In genomic region chr11:101626995-101627856, GRCm38 (mm10) we compare ENCODE assay signal across 8 mouse cellular contexts. TPM values are rescaled to one million over a fixed set of nuclear protein-coding genes. Genes with fewer than 3 reads are reported as not detected.
A peak's percentile ranks its signal among the peaks of the same experiment; 100 is the strongest.
DNase-seq lines count a peak whose midpoint lies in the region; ATAC-seq and TF ChIP-seq lines count a peak whose summit lies in the region.

TSS of gene Rdm1 (plus strand) at chr11:101627195.

- peak within 1 kb of the TSS; percentile 83 for H3K9ac ChIP-seq in embryonic facial prominence, embryonic 13.5 days
- peak within 1 kb of the TSS; percentile 72 for H3K9ac ChIP-seq in limb, embryonic 14.5 days (ENCODE audit: low read depth, low read length, severe bottlenecking)
- peak within 1 kb of the TSS; percentile 60 for H3K9ac ChIP-seq in midbrain, postnatal 0 days (replicated peaks; ENCODE audit: low read length, poor library complexity, severe bottlenecking)

- H3K4me3 ChIP-seq in embryonic facial prominence, embryonic 13.5 days, result peak within 1 kb of the TSS; percentile 55
- H3K4me3 ChIP-seq in kidney, adult 2 months (ENCODE audit: insufficient read depth, low read depth, low read length), result peak within 1 kb of the TSS; percentile 64
- H3K4me3 ChIP-seq in limb, embryonic 14.5 days (replicated peaks; ENCODE audit: low read length), result peak within 1 kb of the TSS; percentile 56
- H3K4me3 ChIP-seq in midbrain, postnatal 0 days (ENCODE audit: low read depth, low read length), result peak within 1 kb of the TSS; percentile 53

- H3K4me2 ChIP-seq in embryonic facial prominence, embryonic 13.5 days, result peak within 1 kb of the TSS; percentile 75
- peak within 1 kb of the TSS; percentile 70 for H3K4me2 ChIP-seq in limb, embryonic 14.5 days (replicated peaks; ENCODE audit: low read depth, low read length, severe bottlenecking)
- peak within 1 kb of the TSS; percentile 96 for H3K4me2 ChIP-seq in midbrain, postnatal 0 days (ENCODE audit: low read depth, low read length, poor library complexity, severe bottlenecking)

- peaks cover 4% of the 10 kb centered on the region; the same call in 1 of the 2 replicates for H3K4me1 ChIP-seq in embryonic facial prominence, embryonic 13.5 days
- no peaks in the 10 kb centered on the region for H3K4me1 ChIP-seq in kidney, adult 2 months (ENCODE audit: control insufficient read depth, insufficient read depth, low read length)
- H3K4me1 ChIP-seq in limb, embryonic 14.5 days (ENCODE audit: control insufficient read depth, insufficient read depth, low read length), result no peaks in the 10 kb centered on the region
- no peaks in the 10 kb centered on the region for H3K4me1 ChIP-seq in midbrain, postnatal 0 days (ENCODE audit: insufficient read depth, low read length)

- H3K9me3 ChIP-seq in embryonic facial prominence, embryonic 13.5 days, result no peaks in the 10 kb centered on the region
- H3K9me3 ChIP-seq in limb, embryonic 14.5 days (ENCODE audit: control insufficient read depth, low read length), result no peaks in the 10 kb centered on the region
- no peaks in the 10 kb centered on the region for H3K9me3 ChIP-seq in midbrain, postnatal 0 days (ENCODE audit: low read length)

- no peaks in the 10 kb centered on the region for H3K27me3 ChIP-seq in embryonic facial prominence, embryonic 13.5 days
- H3K27me3 ChIP-seq in kidney, adult 2 months (replicated peaks; ENCODE audit: control insufficient read depth, insufficient read depth, low read length), result no peaks in the 10 kb centered on the region
- H3K27me3 ChIP-seq in limb, embryonic 14.5 days (ENCODE audit: control insufficient read depth, insufficient read depth, low read length), result no peaks in the 10 kb centered on the region
- no peaks in the 10 kb centered on the region for H3K27me3 ChIP-seq in midbrain, postnatal 0 days (ENCODE audit: insufficient read depth, low read length)

- no peak for TF ChIP-seq POLR2A in kidney, adult 2 months (IDR thresholded peaks at IDR 0.05; ENCODE audit: low read depth, low read length)
- TF ChIP-seq POLR2A in limb, embryonic 14.5 days (IDR thresholded peaks at IDR 0.05; ENCODE audit: borderline replicate concordance, extremely low read depth, insufficient read depth, insufficient read length), result peak; percentile 63; the same call in 1 of the 2 replicates

- H3K27ac ChIP-seq in embryonic facial prominence, embryonic 13.5 days, result peak within 1 kb of the TSS; percentile 100
- H3K27ac ChIP-seq in kidney, adult 2 months (ENCODE audit: insufficient read depth, low read depth, low read length), result peak within 1 kb of the TSS; percentile 96
- H3K27ac ChIP-seq in limb, embryonic 14.5 days (replicated peaks; ENCODE audit: low read depth, low read length), result peak within 1 kb of the TSS; percentile 99
- H3K27ac ChIP-seq in midbrain, postnatal 0 days (ENCODE audit: low read depth, low read length), result peak within 1 kb of the TSS; percentile 91

- ATAC-seq in embryonic facial prominence, embryonic 13.5 days (ENCODE audit: insufficient number of reproducible peaks, insufficient read depth, low FRiP score, low TSS enrichment, low read depth), result peak; percentile 85
- peak; percentile 91 for ATAC-seq in limb, embryonic 14.5 days (ENCODE audit: low FRiP score, low read depth)
- peak; percentile 89 for ATAC-seq in midbrain, postnatal 0 days (ENCODE audit: low FRiP score)

- TF ChIP-seq CTCF in kidney, adult 2 months (conservative IDR thresholded peaks at IDR 0.05; ENCODE audit: insufficient read depth, insufficient read length, low read depth, low read length), result no peak
- TF ChIP-seq CTCF in midbrain, postnatal 0 days (IDR thresholded peaks at IDR 0.05), result no peak

- H3K36me3 ChIP-seq in embryonic facial prominence, embryonic 13.5 days, result peaks cover 5% of the 10 kb centered on the region
- no peaks in the 10 kb centered on the region for H3K36me3 ChIP-seq in kidney, adult 2 months (ENCODE audit: control insufficient read depth, insufficient read depth, low read length)
- peaks cover 7% of the 10 kb centered on the region; the same call in 1 of the 2 replicates for H3K36me3 ChIP-seq in limb, embryonic 14.5 days (ENCODE audit: control insufficient read depth, insufficient read depth, low read length)
- no peaks in the 10 kb centered on the region for H3K36me3 ChIP-seq in midbrain, postnatal 0 days (ENCODE audit: insufficient read depth, low read length)

- peak; percentile 70 for DNase-seq in 3T3-L1 (ENCODE audit: low read depth, low spot score)
- DNase-seq in adrenal gland, postnatal 36 days, result peak; percentile 88 to 89
- peak; percentile 88 to 89 for DNase-seq in heart, adult 18-20 months
- DNase-seq in kidney, adult 2 months, result peak; percentile 91
- DNase-seq in limb, embryonic 14.5 days (ENCODE audit: low spot score), result peak; percentile 90
- DNase-seq in midbrain, postnatal 0 days (ENCODE audit: low spot score), result peak; percentile 89
- DNase-seq in spleen, postnatal 36 days (ENCODE audit: low spot score in 2 of 2), result peak; percentile 85 to 89

- WGBS in embryonic facial prominence, embryonic 13.5 days, result under 1% methylated on average over 34 of the region's 34 CpGs
- WGBS in kidney, adult 2 months, result under 1% methylated on average over 34 of the region's 34 CpGs
- under 1% methylated on average over 33 of the region's 34 CpGs for WGBS in limb, embryonic 14.5 days
- under 1% methylated on average over 32 of the region's 34 CpGs for WGBS in midbrain, postnatal 0 days

RNA-seq across cellular contexts. Expression of gene Rdm1, which starts in this region (rescaled TPM):
- 10 to 100 TPM; 24.0 to 31.6 TPM for total RNA-seq in adrenal gland, postnatal 36 days (2021)
- 55.5 and 63.7 TPM in 2 replicates for polyA plus RNA-seq in embryonic facial prominence, embryonic 13.5 days (2015; fragmentation: Nextera tagmentation; extraction: Ambion mirVana)
- total RNA-seq in heart, adult 18-20 months (2021), result 10 to 100 TPM; 43.7 to 52.3 TPM
- 41.0 and 45.7 TPM in 2 replicates for polyA plus RNA-seq in kidney, adult 2 months (2012; rRNA removed)
- 35.5 and 36.0 TPM in 2 replicates for polyA plus RNA-seq in limb, embryonic 14.5 days (2012; rRNA removed)
- 39.2 and 39.4 TPM in 2 replicates for polyA plus RNA-seq in limb, embryonic 14.5 days (2014; fragmentation: Nextera tagmentation; extraction: Ambion mirVana)
- total RNA-seq in midbrain, postnatal 0 days (2014; rRNA removed), result 2.8 and 3.6 TPM in 2 replicates
- 8.3 and 9.2 TPM in 2 replicates for polyA plus RNA-seq in midbrain, postnatal 0 days (2015; fragmentation: Nextera tagmentation; extraction: Ambion mirVana)

Comparison
In these comparisons a context has a peak if more than half of its experiments do, and no peak if none do; other contexts are left out.
1. Peak in every context shown above with its lines: DNase-seq, ATAC-seq, H3K4me3 ChIP-seq and H3K27ac ChIP-seq.